Mouse (Mus musculus) embryonic facial prominence, embryonic 10.5 days (tissue): ENCODE results near the gene Gid8. TPM values are rescaled to one million over a fixed set of nuclear protein-coding genes. Genes with fewer than 3 reads are reported as not detected.
A peak's percentile ranks its signal among the peaks of the same experiment; 100 is the strongest.

Experiments used
- DNase-seq: peaks from one replicate; pipeline ENCODE4 v3.0.0-alpha.2; 2017; ENCODE audit warnings: low spot score
- H3K27ac ChIP-seq: fragments of 300-500 bp; sonication (generic); replicated peaks from 2 replicates; pipeline ENCODE4 v1.5.1; 2016; ENCODE audit warnings: mild to moderate bottlenecking
- H3K27me3 ChIP-seq: fragments of 300-500 bp; sonication (generic); replicated peaks from 2 replicates; pipeline ENCODE4 v1.6.1; 2016; ENCODE audit warnings: low read depth, mild to moderate bottlenecking; ENCODE audit not compliant: poor library complexity, severe bottlenecking
- H3K36me3 ChIP-seq: fragments of 300-500 bp; sonication (generic); replicated peaks from 2 replicates; pipeline ENCODE4 v1.6.1; 2016; ENCODE audit warnings: mild to moderate bottlenecking, moderate library complexity
- H3K4me1 ChIP-seq: fragments of 300-500 bp; sonication (generic); 2 replicates; pipeline ENCODE4 v1.6.1; 2016
- H3K4me3 ChIP-seq: fragments of 300-500 bp; sonication (generic); 2 replicates; pipeline ENCODE4 v1.5.1; 2016; ENCODE audit warnings: mild to moderate bottlenecking, moderate library complexity
- H3K9me3 ChIP-seq: fragments of 300-500 bp; sonication (generic); 2 replicates; pipeline ENCODE4 v1.6.1; 2016; ENCODE audit warnings: mild to moderate bottlenecking
- WGBS: fragments of 180-500 bp; shearing (Covaris S2); methylation state at CpG from one replicate; pipeline ENCODE4 v1.1.7; 2016; 5-methylcytosine and 5-hydroxymethylcytosine counted together
- polyA plus RNA-seq: library from polyadenylated mRNA; unstranded; fragments of >200 nt; fragmentation: Nextera tagmentation; extraction: Ambion mirVana; gene quantifications from 2 replicates; pipeline ENCODE4 v1.2.1, GENCODE M21; 2016

Gene Gid8
- polyA plus RNA-seq, 1 experiment from 2014 or later = 51.7 TPM

DNA sequence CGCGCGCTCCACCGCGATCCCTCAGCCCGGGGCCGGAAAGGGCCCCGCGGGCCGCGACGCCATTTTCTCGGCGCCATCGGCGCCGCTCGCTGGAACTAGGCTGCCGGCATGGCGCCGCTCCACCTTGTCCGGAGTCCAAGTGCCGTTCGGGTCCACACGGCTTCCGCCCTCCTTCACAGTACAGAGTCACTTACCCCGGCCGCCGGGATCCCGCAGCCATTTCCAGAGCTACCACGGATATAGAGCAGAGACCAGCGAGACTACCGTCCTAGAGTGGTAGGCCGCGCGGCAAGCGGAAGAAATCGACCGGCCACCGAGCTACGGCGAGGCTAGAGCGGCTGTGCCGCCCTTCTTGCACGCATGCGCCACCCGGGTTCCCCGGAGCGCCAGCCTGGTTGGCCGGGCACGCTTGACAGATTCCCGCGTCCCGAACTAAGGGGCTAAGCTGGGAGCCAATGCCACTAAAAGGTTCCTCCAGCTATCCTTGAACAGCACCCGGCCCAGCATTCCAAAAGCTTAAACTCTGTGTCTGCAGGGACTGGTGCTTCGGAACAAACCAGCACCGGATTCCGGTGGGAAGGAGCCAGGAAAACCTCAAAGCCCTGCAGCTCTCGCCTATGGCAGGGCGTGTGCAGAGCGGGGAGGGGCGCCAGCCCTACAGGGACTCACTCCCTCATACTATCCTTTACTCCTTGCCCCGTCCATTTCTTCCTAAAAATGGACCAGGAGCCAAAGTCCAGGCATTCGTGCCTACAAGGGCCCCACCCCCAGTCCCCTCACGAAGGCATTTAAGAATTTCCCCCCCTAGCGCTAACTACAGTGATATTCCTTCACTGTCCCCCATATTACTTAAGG is 7.9 kb upstream of the Gid8 start:
- Histone ChIP-seq H3K36me3 (peaks cover 26% of the 10 kb centered on the region), H3K27ac (peak overlapping the region; percentile 98), H3K4me1 (peaks cover 33% of the 10 kb centered on the region), H3K27me3 (no peaks in the 10 kb centered on the region), H3K9me3 (no peaks in the 10 kb centered on the region), H3K4me3 (peak overlapping the region; percentile 93)
- DNase-seq = peak; percentile 94
- under 1% methylated on average over 66 of the region's 66 CpGs for WGBS

- Histone ChIP-seq H3K36me3 (peaks cover 29% of the 10 kb centered on the region), H3K27me3 (no peaks in the 10 kb centered on the region), H3K4me3 (peak overlapping the region; percentile 93), H3K27ac (peak overlapping the region; percentile 98), H3K9me3 (no peaks in the 10 kb centered on the region), H3K4me1 (peaks cover 35% of the 10 kb centered on the region)
- WGBS = 29% methylated on average over 4 of the region's 4 CpGs
- DNase-seq = no peak
These were observed 7.2 kb upstream of the Gid8 start for GRCm38 (mm10) chr2:180702701-180703149.

GRCm38 (mm10) chr2:180703175-180703574 is 6.7 kb upstream of the Gid8 start:
- Histone ChIP-seq H3K27ac (no peak overlapping the region), H3K9me3 (no peaks in the 10 kb centered on the region), H3K4me1 (peaks cover 39% of the 10 kb centered on the region), H3K27me3 (no peaks in the 10 kb centered on the region), H3K4me3 (peak overlapping the region; percentile 93), H3K36me3 (peaks cover 29% of the 10 kb centered on the region)
- no peak for DNase-seq
- 75% methylated on average over 5 of the region's 5 CpGs for WGBS

DNA sequence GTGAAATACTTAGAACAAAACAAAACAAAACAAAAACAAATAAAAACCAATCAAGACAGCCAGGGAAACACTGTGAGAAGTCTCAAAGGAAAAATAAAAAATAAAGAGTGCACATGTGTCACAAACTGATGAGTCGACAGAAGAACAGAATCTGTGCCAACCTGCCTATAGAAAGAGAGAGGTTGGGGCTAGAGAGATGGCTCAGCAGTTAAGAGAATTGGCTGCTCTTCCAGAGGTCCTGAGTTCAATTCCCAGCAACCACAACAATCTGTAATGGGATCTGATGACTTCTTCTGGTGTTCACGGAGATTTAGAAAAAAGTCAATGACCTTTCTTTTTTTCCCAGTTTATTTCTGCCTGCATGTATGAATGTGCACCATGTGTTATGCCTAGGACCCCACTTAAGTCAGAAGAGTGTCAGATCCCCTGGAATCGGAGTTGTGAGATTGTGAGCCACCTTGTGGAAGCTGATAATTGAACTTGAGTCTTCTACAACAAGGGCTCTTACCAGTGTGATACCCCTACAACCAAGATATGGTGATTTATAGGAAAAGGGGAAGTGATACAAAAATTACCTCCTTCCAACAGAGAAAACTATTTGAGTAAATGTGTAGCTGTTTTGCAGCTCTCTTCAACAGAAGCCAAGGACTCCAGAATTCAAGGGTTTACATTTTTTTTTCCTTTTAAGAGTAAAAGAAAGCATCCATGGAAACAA is 6.1 kb upstream of the Gid8 start:
- 79% methylated on average over 3 of the region's 3 CpGs for WGBS

GRCm38 (mm10) chr2:180704591-180704990 is 5.3 kb upstream of the Gid8 start:
- 92% methylated on average over 8 of the region's 8 CpGs for WGBS
- no peaks in the 10 kb centered on the region for H3K27me3 ChIP-seq
- peaks cover 44% of the 10 kb centered on the region for H3K4me1 ChIP-seq
- H3K36me3 ChIP-seq = peaks cover 29% of the 10 kb centered on the region
- no peak for DNase-seq
- no peak overlapping the region for H3K4me3 ChIP-seq
- H3K27ac ChIP-seq = no peak overlapping the region
- no peaks in the 10 kb centered on the region for H3K9me3 ChIP-seq

More for the DNA sequence above, 6.1 kb upstream of the Gid8 start:
- Histone ChIP-seq H3K27ac (no peak overlapping the region), H3K36me3 (peaks cover 29% of the 10 kb centered on the region), H3K27me3 (no peaks in the 10 kb centered on the region), H3K4me1 (peaks cover 45% of the 10 kb centered on the region), H3K9me3 (no peaks in the 10 kb centered on the region), H3K4me3 (no peak overlapping the region)
- no peak for DNase-seq

DNA sequence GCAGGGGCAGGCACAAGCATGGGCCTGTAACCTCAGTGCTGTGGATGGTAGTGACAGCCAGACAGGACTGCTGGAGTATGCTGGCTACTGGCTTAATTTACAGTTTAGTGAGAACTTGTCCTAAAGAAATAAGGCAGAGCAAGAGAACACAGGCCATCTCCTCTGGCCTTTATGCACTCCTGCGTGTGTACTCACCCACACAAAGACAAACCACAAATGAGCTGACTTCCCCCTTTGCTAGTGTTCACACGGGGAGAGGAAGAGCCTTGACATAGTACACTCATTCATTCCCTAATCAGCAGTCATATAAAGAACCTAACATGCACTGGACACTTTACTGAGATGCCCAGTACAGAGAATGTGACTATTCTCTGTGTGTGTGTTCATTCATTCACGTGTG is 4.9 kb upstream of the Gid8 start:
- no peak for DNase-seq
- H3K4me1 ChIP-seq = peaks cover 40% of the 10 kb centered on the region
- no peak overlapping the region for H3K4me3 ChIP-seq
- no peaks in the 10 kb centered on the region for H3K9me3 ChIP-seq
- no peak overlapping the region for H3K27ac ChIP-seq
- no peaks in the 10 kb centered on the region for H3K27me3 ChIP-seq
- H3K36me3 ChIP-seq = peaks cover 29% of the 10 kb centered on the region
- 85% methylated on average over 3 of the region's 3 CpGs for WGBS

DNA sequence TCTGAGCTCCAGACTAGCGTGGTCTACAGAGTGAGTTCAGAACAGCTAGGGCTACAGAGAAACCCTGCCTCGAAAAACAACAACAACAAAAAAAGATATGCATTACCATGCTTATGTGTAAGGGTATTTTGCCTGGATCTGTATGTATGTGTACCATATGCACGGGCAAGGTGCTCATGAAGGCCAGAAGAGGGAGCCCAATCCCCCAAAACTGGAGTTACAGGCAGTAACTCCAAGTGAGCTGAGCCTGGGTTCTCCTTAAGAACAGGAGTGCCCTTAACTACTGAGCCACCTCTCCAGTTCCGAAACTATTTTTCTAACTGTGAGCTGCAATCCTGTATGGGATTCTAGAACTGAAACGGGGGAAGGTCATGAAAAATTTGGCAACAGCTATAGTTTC is 3.9 kb upstream of the Gid8 start:
- no peak overlapping the region for H3K4me3 ChIP-seq
- H3K27ac ChIP-seq = no peak overlapping the region

GRCm38 (mm10) chr2:180709023-180709922 is 644 bp upstream of the Gid8 start:
- under 1% methylated on average over 39 of the region's 39 CpGs for WGBS
- Histone ChIP-seq H3K36me3 (peaks cover 51% of the 10 kb centered on the region), H3K4me3 (peak overlapping the region; percentile 100), H3K27ac (peak overlapping the region; percentile 98), H3K27me3 (no peaks in the 10 kb centered on the region), H3K9me3 (no peaks in the 10 kb centered on the region), H3K4me1 (peaks cover 24% of the 10 kb centered on the region)
- no peak for DNase-seq

More for the DNA sequence above, 3.9 kb upstream of the Gid8 start:
- DNase-seq = no peak
- no peaks in the 10 kb centered on the region for H3K9me3 ChIP-seq
- H3K4me1 ChIP-seq = peaks cover 34% of the 10 kb centered on the region
- 89% methylated on average over 5 of the region's 5 CpGs for WGBS
- H3K27me3 ChIP-seq = no peaks in the 10 kb centered on the region
- peaks cover 29% of the 10 kb centered on the region for H3K36me3 ChIP-seq

GRCm38 (mm10) chr2:180710276-180711155 is 599 bp downstream of the Gid8 start:
- peaks cover 24% of the 10 kb centered on the region for H3K4me1 ChIP-seq
- H3K4me3 ChIP-seq = peak overlapping the region; percentile 100
- no peak for DNase-seq
- no peaks in the 10 kb centered on the region for H3K9me3 ChIP-seq
- H3K27me3 ChIP-seq = no peaks in the 10 kb centered on the region
- 2% methylated on average over 64 of the region's 64 CpGs for WGBS
- peaks cover 50% of the 10 kb centered on the region for H3K36me3 ChIP-seq
- H3K27ac ChIP-seq = peak overlapping the region; percentile 98

DNA sequence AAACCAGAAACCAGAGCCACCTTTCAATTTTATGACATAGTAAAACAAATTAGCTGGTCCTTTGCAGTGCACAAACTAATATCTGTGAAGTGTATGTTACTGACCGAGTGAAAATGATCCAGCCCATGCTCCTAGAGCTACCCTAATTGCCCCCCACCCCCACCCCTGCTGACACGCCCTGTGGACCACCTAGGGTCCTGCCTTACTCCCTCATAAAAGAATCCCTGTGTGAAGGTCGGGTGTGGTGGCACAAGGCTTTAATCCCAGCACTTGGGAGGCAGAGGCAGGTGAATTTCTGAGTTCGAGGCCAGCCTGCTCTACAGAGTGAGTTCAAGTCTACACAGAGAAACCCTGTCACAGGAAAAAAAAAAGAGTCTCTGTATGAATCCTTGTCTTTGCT is 1.6 kb downstream of the Gid8 start:
- Histone ChIP-seq H3K9me3 (no peaks in the 10 kb centered on the region), H3K4me1 (peaks cover 24% of the 10 kb centered on the region), H3K27me3 (no peaks in the 10 kb centered on the region), H3K4me3 (peak overlapping the region; percentile 100), H3K36me3 (peaks cover 50% of the 10 kb centered on the region), H3K27ac (no peak overlapping the region)
- no peak for DNase-seq
- WGBS = 66% methylated on average over 4 of the region's 4 CpGs

- no peaks in the 10 kb centered on the region for H3K27me3 ChIP-seq
- peaks cover 50% of the 10 kb centered on the region for H3K36me3 ChIP-seq
- WGBS = 93% methylated on average over 5 of the region's 5 CpGs
These were observed 2.2 kb downstream of the Gid8 start for GRCm38 (mm10) chr2:180712037-180712689.

More at GRCm38 (mm10) chr2:180712037-180712689, 2.2 kb downstream of the Gid8 start:
- no peaks in the 10 kb centered on the region for H3K9me3 ChIP-seq
- DNase-seq = no peak
- H3K27ac ChIP-seq = no peak overlapping the region
- H3K4me1 ChIP-seq = peaks cover 24% of the 10 kb centered on the region
- H3K4me3 ChIP-seq = no peak overlapping the region; the same call in 1 of the 2 replicates
